Mouse (Mus musculus): ENCODE results near the gene Gm10037. TPM values are rescaled to one million over a fixed set of nuclear protein-coding genes. Genes with fewer than 3 reads are reported as not detected.
"Not testable (repeated sequence)": the region's sequence is repeated elsewhere in the genome, so short reads cannot be mapped to it uniquely, and the experiment has no call there.

Gene Gm10037
- polyA plus RNA-seq, 1 experiment from 2014 or later = 6.9 TPM

- 57% methylated on average over 5 of the region's 5 CpGs for WGBS
- no peak overlapping the region for H3K4me2 ChIP-seq (ENCODE audit: low read length)
- no peaks in the 10 kb centered on the region for H3K27me3 ChIP-seq (replicated peaks; ENCODE audit: control insufficient read depth, insufficient read depth, low read length)
- H3K36me3 ChIP-seq (ENCODE audit: control insufficient read depth, insufficient read depth, low read length) = no peaks in the 10 kb centered on the region
- no peaks in the 10 kb centered on the region for H3K4me1 ChIP-seq (ENCODE audit: control insufficient read depth, insufficient read depth, low read depth, low read length)
- H3K4me3 ChIP-seq (ENCODE audit: low read length) = no peak overlapping the region
- peak; percentile 50; the same call in 1 of the 2 replicates for ATAC-seq
- H3K27ac ChIP-seq (ENCODE audit: low read depth, low read length) = no peak overlapping the region
- H3K9ac ChIP-seq (ENCODE audit: low read depth, low read length) = no peak overlapping the region
- no peaks in the 10 kb centered on the region for H3K9me3 ChIP-seq (ENCODE audit: control insufficient read depth, low read length)
These were observed 34.0 kb downstream of the Gm10037 start for GRCm38 (mm10) chr13:67864764-67865350.

GRCm38 (mm10) chr13:67867899-67868298 is 37.0 kb downstream of the Gm10037 start:
- Histone ChIP-seq H3K9me3 (ENCODE audit: control insufficient read depth, low read length) (no peaks in the 10 kb centered on the region), H3K4me3 (ENCODE audit: low read length) (no peak overlapping the region), H3K27me3 (replicated peaks; ENCODE audit: control insufficient read depth, insufficient read depth, low read length) (no peaks in the 10 kb centered on the region), H3K36me3 (ENCODE audit: control insufficient read depth, insufficient read depth, low read length) (no peaks in the 10 kb centered on the region), H3K4me1 (ENCODE audit: control insufficient read depth, insufficient read depth, low read depth, low read length) (no peaks in the 10 kb centered on the region), H3K9ac (ENCODE audit: low read depth, low read length) (no peak overlapping the region), H3K27ac (ENCODE audit: low read depth, low read length) (no peak overlapping the region), H3K4me2 (ENCODE audit: low read length) (no peak overlapping the region)
- WGBS = 29% methylated on average over 3 of the region's 3 CpGs
- no peak for ATAC-seq

- not testable (repeated sequence) for H3K36me3 ChIP-seq (ENCODE audit: control insufficient read depth, insufficient read depth, low read length); H3K27ac ChIP-seq (ENCODE audit: low read depth, low read length); H3K9me3 ChIP-seq (ENCODE audit: control insufficient read depth, low read length); H3K4me1 ChIP-seq (ENCODE audit: control insufficient read depth, insufficient read depth, low read depth, low read length); H3K27me3 ChIP-seq (replicated peaks; ENCODE audit: control insufficient read depth, insufficient read depth, low read length); H3K4me3 ChIP-seq (ENCODE audit: low read length)
- peak overlapping the region; percentile 35; the same call in 1 of the 2 replicates for H3K9ac ChIP-seq (ENCODE audit: low read depth, low read length)
- peak overlapping the region; percentile 44 for H3K4me2 ChIP-seq (ENCODE audit: low read length)
- peak; percentile 68 for ATAC-seq
- 38% methylated on average over 7 of the region's 12 CpGs for WGBS
These were observed 45.3 kb downstream of the Gm10037 start for GRCm38 (mm10) chr13:67876049-67876698.

- 69% methylated on average over 6 of the region's 7 CpGs for WGBS
- no peak for ATAC-seq
- no peak overlapping the region for H3K9ac ChIP-seq (ENCODE audit: low read depth, low read length)
These were observed 45.9 kb downstream of the Gm10037 start for GRCm38 (mm10) chr13:67876699-67877254.

GRCm38 (mm10) chr13:67883966-67884365 is 53.1 kb downstream of the Gm10037 start:
- Histone ChIP-seq H3K27ac (ENCODE audit: low read depth, low read length) (no peak overlapping the region), H3K4me1 (ENCODE audit: control insufficient read depth, insufficient read depth, low read depth, low read length) (no peaks in the 10 kb centered on the region), H3K9me3 (ENCODE audit: control insufficient read depth, low read length) (peaks cover 9% of the 10 kb centered on the region), H3K27me3 (replicated peaks; ENCODE audit: control insufficient read depth, insufficient read depth, low read length) (no peaks in the 10 kb centered on the region), H3K36me3 (ENCODE audit: control insufficient read depth, insufficient read depth, low read length) (no peaks in the 10 kb centered on the region), H3K4me3 (ENCODE audit: low read length) (no peak overlapping the region), H3K4me2 (ENCODE audit: low read length) (no peak overlapping the region), H3K9ac (ENCODE audit: low read depth, low read length) (no peak overlapping the region)
- no peak for ATAC-seq
- 89% methylated on average over 8 of the region's 8 CpGs for WGBS

More at GRCm38 (mm10) chr13:67876699-67877254, 45.9 kb downstream of the Gm10037 start:
- Histone ChIP-seq H3K4me3 (ENCODE audit: low read length) (no peak overlapping the region), H3K27me3 (replicated peaks; ENCODE audit: control insufficient read depth, insufficient read depth, low read length) (no peaks in the 10 kb centered on the region), H3K9me3 (ENCODE audit: control insufficient read depth, low read length) (no peaks in the 10 kb centered on the region), H3K27ac (ENCODE audit: low read depth, low read length) (no peak overlapping the region), H3K36me3 (ENCODE audit: control insufficient read depth, insufficient read depth, low read length) (no peaks in the 10 kb centered on the region), H3K4me1 (ENCODE audit: control insufficient read depth, insufficient read depth, low read depth, low read length) (no peaks in the 10 kb centered on the region), H3K4me2 (ENCODE audit: low read length) (no peak overlapping the region)

Other genes with a start within 250 kb of the Gm10037 start
- gene Zfp729b, start 221.4 kb upstream of the Gm10037 start, polyA plus RNA-seq (2015; fragmentation: Nextera tagmentation; extraction: Ambion mirVana) = 4.4 and 4.9 TPM in 2 replicates
- 0.16 TPM in 1 of 2 replicates, not detected in the other for gene Gm49345, start 193.3 kb upstream of the Gm10037 start, polyA plus RNA-seq (2015; fragmentation: Nextera tagmentation; extraction: Ambion mirVana)
- 2.1 and 3.1 TPM in 2 replicates for gene Zfp729a, start 193.3 kb upstream of the Gm10037 start, polyA plus RNA-seq (2015; fragmentation: Nextera tagmentation; extraction: Ambion mirVana)
- 13.0 and 13.7 TPM in 2 replicates for gene Zfp738, start 144.0 kb upstream of the Gm10037 start, polyA plus RNA-seq (2015; fragmentation: Nextera tagmentation; extraction: Ambion mirVana)
- gene Zfp65, start 101.9 kb upstream of the Gm10037 start, polyA plus RNA-seq (2015; fragmentation: Nextera tagmentation; extraction: Ambion mirVana) = 8.4 and 8.9 TPM in 2 replicates
- gene Zfp85, start 75.9 kb upstream of the Gm10037 start, polyA plus RNA-seq (2015; fragmentation: Nextera tagmentation; extraction: Ambion mirVana) = 7.0 and 7.2 TPM in 2 replicates
- gene Zfp493, start 51.4 kb upstream of the Gm10037 start, polyA plus RNA-seq (2015; fragmentation: Nextera tagmentation; extraction: Ambion mirVana) = 3.2 and 3.3 TPM in 2 replicates
- gene Zfp273, start 17.4 kb upstream of the Gm10037 start, polyA plus RNA-seq (2015; fragmentation: Nextera tagmentation; extraction: Ambion mirVana) = 12.1 and 12.6 TPM in 2 replicates
- not detected in 2 replicates for gene BC048507, start 32.2 kb downstream of the Gm10037 start, polyA plus RNA-seq (2015; fragmentation: Nextera tagmentation; extraction: Ambion mirVana)

Data from hindbrain, embryonic 16.5 days (tissue).